Mouse (Mus musculus): Measurements from ENCODE around the gene Prpf8.

- TF ChIP-seq CHD2 (IDR thresholded peaks at IDR 0.05; ENCODE audit: low read depth, low read length): no peak
- TF ChIP-seq ZNF384 (IDR thresholded peaks at IDR 0.05; ENCODE audit: low read depth, low read length): no peak
- TF ChIP-seq HCFC1 (IDR thresholded peaks at IDR 0.05; ENCODE audit: borderline replicate concordance, insufficient read depth, low read length): no peak
- no peak for TF ChIP-seq MAFK (IDR thresholded peaks at IDR 0.05; ENCODE audit: insufficient read depth, low read depth, low read length)
- TF ChIP-seq ZC3H11A (IDR thresholded peaks at IDR 0.05; ENCODE audit: borderline replicate concordance, low read depth, low read length): no peak
Measured at GRCm38 (mm10) chr11:75508904-75509303, 22.3 kb downstream of the Prpf8 start.
